Mouse (Mus musculus): Measurements from ENCODE around the gene Gm5426.

DNA sequence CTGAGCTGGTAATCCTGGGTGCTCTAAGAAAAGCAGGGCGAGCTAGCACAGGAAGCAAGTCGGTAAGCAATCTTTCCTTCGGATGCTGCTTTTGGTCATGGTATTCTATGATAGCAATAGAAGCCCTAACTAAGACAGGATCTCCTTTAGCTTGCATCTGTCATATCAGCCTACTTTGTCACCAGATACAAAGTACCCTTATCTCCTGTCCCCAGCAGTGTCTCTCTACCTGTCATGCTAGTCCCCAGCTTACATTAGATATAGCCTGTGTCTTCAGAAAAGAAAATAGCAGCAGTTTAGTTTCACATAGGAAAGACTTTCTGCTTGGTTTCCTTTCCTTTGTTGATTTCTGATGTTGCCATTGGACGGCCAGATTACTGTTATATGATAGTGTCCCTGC lies 31.8 kb upstream of the Gm5426 start:
- TF ChIP-seq GATA1 (IDR thresholded peaks at IDR 0.05; ENCODE audit: borderline replicate concordance, low read length) (no peak), FLI1 (IDR thresholded peaks at IDR 0.05; ENCODE audit: low read length) (no peak)
